ENCODE assay signal across 10 mouse cellular contexts in the genomic region with DNA sequence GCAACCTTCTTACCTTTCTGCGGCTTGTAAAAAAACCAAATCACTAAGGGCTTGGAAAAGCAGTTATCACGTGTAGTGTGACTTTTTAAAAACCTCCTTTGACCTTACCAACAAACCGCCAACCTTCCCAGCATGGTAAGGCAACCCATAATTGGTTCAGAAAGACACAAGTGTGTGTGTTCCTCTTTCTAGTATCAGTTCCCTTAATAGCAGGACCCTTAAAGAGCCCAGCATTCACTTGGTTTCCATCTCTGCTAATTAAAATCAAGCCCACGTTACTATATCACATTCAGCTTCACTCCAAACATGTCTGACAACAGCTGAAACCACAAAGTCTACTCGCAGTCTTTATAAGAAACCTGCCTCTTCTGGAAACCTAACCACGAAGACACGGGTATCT. TPM values are rescaled to one million over a fixed set of nuclear protein-coding genes. Genes with fewer than 3 reads are reported as not detected.
DNase-seq lines count a peak whose midpoint lies in the region; ATAC-seq lines count a peak whose summit lies in the region.
"Had no signal": no experiment of that assay in that cellular context is flagged by ENCODE, and none has a peak within 500 bp of the region (broad histone marks: within the 10 kb centered on the region; RNA-seq: fewer than 3 reads in every experiment).

No protein-coding gene starts in this region.

- H3K27ac ChIP-seq in heart, embryonic 13.5 days (replicated peaks) = no peak overlapping the region
- no peak overlapping the region for H3K27ac ChIP-seq in hindbrain, embryonic 11.5 days (ENCODE audit: low read depth, low read length)
- H3K27ac ChIP-seq in midbrain, embryonic 14.5 days (replicated peaks; ENCODE audit: low read depth, low read length) = no peak overlapping the region
- H3K27ac ChIP-seq: limb, embryonic 15.5 days had no signal

- H3K36me3 ChIP-seq in heart, embryonic 13.5 days = no peaks in the 10 kb centered on the region
- no peaks in the 10 kb centered on the region for H3K36me3 ChIP-seq in hindbrain, embryonic 11.5 days (ENCODE audit: control insufficient read depth, insufficient read depth, low read length)
- H3K36me3 ChIP-seq in midbrain, embryonic 14.5 days (ENCODE audit: control insufficient read depth, insufficient read depth, low read length) = no peaks in the 10 kb centered on the region
- H3K36me3 ChIP-seq: limb, embryonic 15.5 days had no signal

- no peak overlapping the region; the same call in 1 of the 2 replicates for H3K9ac ChIP-seq in heart, embryonic 13.5 days
- no peak overlapping the region for H3K9ac ChIP-seq in hindbrain, embryonic 11.5 days (ENCODE audit: low read depth, low read length)
- H3K9ac ChIP-seq in midbrain, embryonic 14.5 days (replicated peaks; ENCODE audit: low read length) = peak overlapping the region; percentile 34; the same call in 1 of the 2 replicates
- H3K9ac ChIP-seq: limb, embryonic 15.5 days had no signal

- DNase-seq in heart, postnatal 10 days = no peak
- DNase-seq in Muller cell, postnatal 12 days (ENCODE audit: inconsistent ontology term) = peak; percentile 38
- no peak for DNase-seq in hindbrain, embryonic 11.5 days (ENCODE audit: low spot score)
- no peak for DNase-seq in midbrain, embryonic 14.5 days
- DNase-seq in cerebellum, adult 11-12 months = no peak
- DNase-seq in gastrocnemius, postnatal 14 days = no peak
- no peak for DNase-seq in urinary bladder, postnatal 25 days (ENCODE audit: low spot score)

- H3K4me1 ChIP-seq in heart, embryonic 13.5 days = peaks cover 36% of the 10 kb centered on the region
- H3K4me1 ChIP-seq in hindbrain, embryonic 11.5 days (replicated peaks; ENCODE audit: control insufficient read depth, insufficient read depth, low read length) = no peaks in the 10 kb centered on the region
- H3K4me1 ChIP-seq in midbrain, embryonic 14.5 days (ENCODE audit: control insufficient read depth, insufficient read depth, low read length) = peaks cover 28% of the 10 kb centered on the region

- H3K4me2 ChIP-seq in heart, embryonic 13.5 days = peak overlapping the region; percentile 86
- peak overlapping the region; percentile 73 for H3K4me2 ChIP-seq in hindbrain, embryonic 11.5 days (replicated peaks; ENCODE audit: low read depth, low read length)
- peak overlapping the region; percentile 66 for H3K4me2 ChIP-seq in midbrain, embryonic 14.5 days (ENCODE audit: low read length)

- no peaks in the 10 kb centered on the region for H3K9me3 ChIP-seq in heart, embryonic 13.5 days
- no peaks in the 10 kb centered on the region for H3K9me3 ChIP-seq in hindbrain, embryonic 11.5 days (ENCODE audit: control insufficient read depth, low read length)
- H3K9me3 ChIP-seq in midbrain, embryonic 14.5 days (ENCODE audit: control insufficient read depth, low read length) = no peaks in the 10 kb centered on the region
- H3K9me3 ChIP-seq: limb, embryonic 15.5 days had no signal

- no peak for ATAC-seq in heart, embryonic 13.5 days (ENCODE audit: extremely low read depth, insufficient number of reproducible peaks, low FRiP score, low TSS enrichment)
- ATAC-seq in hindbrain, embryonic 11.5 days (ENCODE audit: low FRiP score) = no peak
- ATAC-seq in midbrain, embryonic 14.5 days (ENCODE audit: low FRiP score, low TSS enrichment) = no peak
- ATAC-seq: Patski had no signal

- H3K27me3 ChIP-seq in heart, embryonic 13.5 days (replicated peaks) = no peaks in the 10 kb centered on the region
- no peaks in the 10 kb centered on the region for H3K27me3 ChIP-seq in hindbrain, embryonic 11.5 days (ENCODE audit: control insufficient read depth, insufficient read depth, low read length)
- no peaks in the 10 kb centered on the region for H3K27me3 ChIP-seq in midbrain, embryonic 14.5 days (ENCODE audit: control insufficient read depth, insufficient read depth, low read length)
- H3K27me3 ChIP-seq: limb, embryonic 15.5 days; Patski had no signal

- WGBS in heart, embryonic 13.5 days = 70% methylated on average over 7 of the region's 7 CpGs
- WGBS in hindbrain, embryonic 11.5 days = 50% methylated on average over 7 of the region's 7 CpGs
- WGBS in midbrain, embryonic 14.5 days = 49% methylated on average over 7 of the region's 7 CpGs

- peak overlapping the region; percentile 92 for H3K4me3 ChIP-seq in heart, embryonic 13.5 days
- peak overlapping the region; percentile 92 for H3K4me3 ChIP-seq in hindbrain, embryonic 11.5 days (ENCODE audit: low read depth, low read length)
- peak overlapping the region; percentile 99 for H3K4me3 ChIP-seq in midbrain, embryonic 14.5 days (replicated peaks; ENCODE audit: low read depth, low read length)

- intact Hi-C loops in heart, postnatal 10 days (cut with DNase I) = no loop called here
- intact Hi-C loops in gastrocnemius, postnatal 14 days (cut with DNase I; ENCODE audit: low total_unique reads) = no loop called here

RNA-seq across cellular contexts. Expression of gene D1Ertd622e, which starts 2.5 kb away (rescaled TPM):
- polyA plus RNA-seq in heart, embryonic 13.5 days (2015; fragmentation: Nextera tagmentation; extraction: Ambion mirVana) = 9.0 and 9.3 TPM in 2 replicates
- total RNA-seq in heart, postnatal 10 days (2021) = 1 to 10 TPM; 6.9 to 7.4 TPM
- 32.6 and 40.8 TPM in 2 replicates for polyA plus RNA-seq in hindbrain, embryonic 11.5 days (2014; fragmentation: Nextera tagmentation; extraction: Ambion mirVana)
- 60.7 and 67.5 TPM in 2 replicates for polyA plus RNA-seq in midbrain, embryonic 14.5 days (2014; fragmentation: Nextera tagmentation; extraction: Ambion mirVana)
- total RNA-seq in gastrocnemius, postnatal 14 days (2021) = 10 to 100 TPM; 14.9 to 31.9 TPM
